Mouse (Mus musculus): ENCODE results near the gene Cacna2d3. TPM values are rescaled to one million over a fixed set of nuclear protein-coding genes. Genes with fewer than 3 reads are reported as not detected.

Cacna2d3 gene
- polyA plus RNA-seq, 1 experiment from 2014 or later, result 5.1 TPM

DNA sequence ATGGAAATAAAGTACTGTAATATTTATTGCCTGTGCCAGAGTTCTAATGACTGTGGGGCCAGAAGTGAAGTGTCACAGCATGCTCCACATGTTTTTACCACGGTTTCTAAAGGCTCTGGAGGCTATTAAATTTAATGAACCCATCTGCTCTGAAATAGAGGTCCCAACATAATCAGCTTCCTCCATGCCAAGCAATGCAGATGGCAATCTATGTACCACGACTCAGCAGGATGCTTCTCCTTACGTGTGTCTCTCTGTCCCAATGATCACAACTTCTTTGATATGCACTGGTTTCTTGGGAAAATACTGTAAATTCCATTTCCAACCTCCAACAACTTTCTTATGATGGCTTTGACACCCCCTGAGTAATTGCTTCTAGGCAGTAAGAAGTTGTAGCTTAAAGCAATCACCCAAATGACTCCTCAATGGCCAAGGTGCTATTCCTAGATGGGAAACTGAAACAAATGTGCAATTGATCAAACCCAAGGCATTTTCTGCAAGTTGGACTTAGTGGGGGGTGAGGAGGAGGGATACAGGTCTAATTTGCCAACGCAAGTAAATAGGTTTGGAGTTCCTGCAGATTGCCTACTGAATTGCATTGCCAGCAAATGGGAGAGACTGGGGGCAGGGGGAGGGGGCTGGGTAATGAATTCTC is 557.5 kb downstream of the Cacna2d3 start:
- Histone ChIP-seq H3K4me2 (no peak overlapping the region), H3K9me3 (replicated peaks) (no peaks in the 10 kb centered on the region), H3K27ac (no peak overlapping the region), H3K4me1 (no peaks in the 10 kb centered on the region), H3K9ac (no peak overlapping the region), H3K36me3 (no peaks in the 10 kb centered on the region), H3K4me3 (replicated peaks) (no peak overlapping the region), H3K27me3 (no peaks in the 10 kb centered on the region)
- 15% methylated on average over 4 of the region's 4 CpGs for WGBS
- no peak for ATAC-seq (replicated peaks; ENCODE audit: low FRiP score)

DNA sequence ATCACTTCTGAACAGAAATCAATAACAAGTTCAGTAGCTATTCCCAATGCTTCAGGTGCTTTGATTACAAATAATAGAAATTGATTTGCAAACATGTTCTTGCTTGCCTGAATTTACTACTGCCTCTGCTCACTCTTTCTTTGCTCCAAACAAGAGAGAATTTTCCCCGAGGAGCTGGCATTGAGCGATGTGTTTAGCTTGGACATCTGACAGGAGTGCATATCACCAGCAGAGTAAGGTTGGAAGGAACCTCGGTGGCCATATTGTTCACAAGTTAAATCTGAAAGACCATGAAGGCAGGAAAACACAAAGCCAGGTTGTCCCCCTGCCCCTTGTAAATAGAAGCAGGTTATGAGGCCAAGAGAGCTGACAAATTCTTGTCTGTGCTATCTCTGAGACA is 561.9 kb downstream of the Cacna2d3 start:
- Histone ChIP-seq H3K4me2 (no peak overlapping the region), H3K4me1 (no peaks in the 10 kb centered on the region), H3K27me3 (no peaks in the 10 kb centered on the region), H3K27ac (no peak overlapping the region), H3K9me3 (replicated peaks) (0 out of 2 replicates have a peak, but pooled peaks cover 3% of the 10 kb centered on the region), H3K4me3 (replicated peaks) (no peak overlapping the region), H3K36me3 (no peaks in the 10 kb centered on the region), H3K9ac (no peak overlapping the region)
- 88% methylated on average over 3 of the region's 3 CpGs for WGBS
- no peak for ATAC-seq (replicated peaks; ENCODE audit: low FRiP score)

DNA sequence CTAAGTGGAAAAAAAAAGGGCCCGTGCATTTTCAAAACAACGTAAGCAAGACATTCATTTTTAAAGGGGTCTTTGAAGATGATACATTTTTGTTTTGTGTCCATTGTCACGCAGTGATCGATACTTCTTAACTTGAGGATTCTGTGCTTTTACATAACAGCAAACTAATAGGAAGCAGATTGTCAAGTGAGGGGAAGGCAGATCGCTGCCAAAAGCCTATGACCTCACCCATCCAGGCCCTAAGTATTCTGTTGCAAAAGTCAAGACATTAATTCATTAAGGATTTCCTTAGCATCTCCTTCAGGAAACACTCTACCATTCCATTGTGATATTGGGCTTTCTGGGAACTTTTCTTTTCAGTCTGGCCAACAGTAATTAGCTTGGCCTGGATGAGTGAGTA is 564.6 kb downstream of the Cacna2d3 start:
- ATAC-seq (replicated peaks; ENCODE audit: low FRiP score), result no peak

DNA sequence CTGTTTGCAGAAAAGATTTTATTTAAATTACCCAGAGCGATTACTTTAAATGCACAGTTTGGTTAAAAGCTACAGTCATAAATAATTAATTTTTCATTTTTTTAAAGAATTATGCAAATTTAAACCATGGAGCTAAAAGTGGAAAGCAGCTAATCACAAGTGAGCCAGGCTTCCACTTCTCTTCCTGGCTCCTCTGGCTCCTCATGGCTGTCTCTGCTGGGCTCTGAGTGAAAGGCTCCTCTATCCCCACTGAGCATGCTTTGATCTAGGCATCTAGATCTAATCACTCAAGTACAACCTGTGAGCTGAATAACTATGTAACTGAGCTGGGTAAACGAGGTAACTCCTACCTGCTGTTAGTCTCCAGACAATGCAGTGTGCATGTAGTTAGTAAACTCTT is 577.5 kb downstream of the Cacna2d3 start:
- H3K4me2 ChIP-seq, result no peak overlapping the region
- WGBS, result 52% methylated on average over 2 of the region's 2 CpGs
- H3K9me3 ChIP-seq (replicated peaks), result no peaks in the 10 kb centered on the region
- H3K27me3 ChIP-seq, result no peaks in the 10 kb centered on the region
- H3K36me3 ChIP-seq, result no peaks in the 10 kb centered on the region
- H3K4me1 ChIP-seq, result no peaks in the 10 kb centered on the region
- H3K9ac ChIP-seq, result no peak overlapping the region
- H3K27ac ChIP-seq, result no peak overlapping the region
- ATAC-seq (replicated peaks; ENCODE audit: low FRiP score), result no peak
- H3K4me3 ChIP-seq (replicated peaks), result no peak overlapping the region

More for the DNA sequence above, 564.6 kb downstream of the Cacna2d3 start:
- no peaks in the 10 kb centered on the region for H3K4me1 ChIP-seq
- H3K4me2 ChIP-seq, result no peak overlapping the region
- H3K27me3 ChIP-seq, result no peaks in the 10 kb centered on the region
- 0 out of 2 replicates have a peak, but pooled peaks cover 3% of the 10 kb centered on the region for H3K9me3 ChIP-seq (replicated peaks)
- no peaks in the 10 kb centered on the region for H3K36me3 ChIP-seq
- no peak overlapping the region for H3K4me3 ChIP-seq (replicated peaks)
- 87% methylated on average over 5 of the region's 5 CpGs for WGBS
- H3K9ac ChIP-seq, result no peak overlapping the region
- H3K27ac ChIP-seq, result no peak overlapping the region

DNA sequence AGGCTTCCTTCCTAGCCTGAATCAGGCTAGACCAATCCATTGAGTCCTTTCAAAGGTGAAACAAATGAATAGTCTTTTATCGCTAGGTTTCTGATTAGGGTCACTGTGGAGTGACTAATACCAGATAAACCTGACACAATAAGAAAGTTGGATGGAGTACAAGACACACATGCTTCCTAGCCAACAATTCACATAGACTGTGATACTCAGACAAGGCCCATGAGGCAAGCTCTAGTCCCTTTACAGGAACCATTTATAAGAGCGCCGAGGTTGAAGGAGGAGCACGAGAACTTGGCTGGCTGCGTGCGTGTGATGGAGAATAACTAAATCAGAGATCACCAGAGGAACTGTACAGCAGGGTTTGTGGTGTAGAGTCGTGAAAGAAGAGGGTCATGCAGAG is 584.0 kb downstream of the Cacna2d3 start:
- Histone ChIP-seq H3K27ac (no peak overlapping the region), H3K36me3 (no peaks in the 10 kb centered on the region), H3K27me3 (no peaks in the 10 kb centered on the region), H3K4me2 (no peak overlapping the region), H3K4me3 (replicated peaks) (no peak overlapping the region), H3K9me3 (replicated peaks) (no peaks in the 10 kb centered on the region), H3K9ac (no peak overlapping the region), H3K4me1 (no peaks in the 10 kb centered on the region)
- ATAC-seq (replicated peaks; ENCODE audit: low FRiP score), result no peak
- WGBS, result 76% methylated on average over 7 of the region's 7 CpGs

DNA sequence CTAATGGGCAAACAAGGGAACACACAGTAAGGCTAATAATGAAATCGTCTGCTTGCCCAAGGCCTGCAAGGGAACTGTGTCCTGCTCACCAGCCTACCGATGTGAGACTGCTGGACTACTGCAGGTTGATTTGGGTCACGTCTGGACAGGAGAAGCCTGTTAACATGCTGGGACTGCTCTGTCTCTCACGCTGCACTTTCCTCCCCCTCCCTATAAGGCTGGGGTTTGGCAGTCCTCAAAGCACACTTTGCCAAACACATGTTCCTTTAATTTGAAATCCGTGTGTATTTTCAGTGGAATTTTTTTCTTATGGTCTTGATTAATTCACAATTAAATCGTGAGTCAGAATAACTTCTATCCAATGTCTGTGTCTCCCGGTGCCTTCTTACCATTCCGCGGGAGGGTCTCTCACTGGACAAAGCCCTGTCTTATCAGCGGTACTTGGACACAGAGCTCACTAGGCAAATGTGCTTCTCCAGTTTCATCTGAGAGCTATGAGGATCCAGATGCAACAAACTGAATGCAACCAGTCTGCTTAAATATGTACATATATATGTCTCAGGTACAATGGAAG is 584.6 kb downstream of the Cacna2d3 start:
- Histone ChIP-seq H3K27ac (no peak overlapping the region), H3K27me3 (no peaks in the 10 kb centered on the region), H3K4me3 (replicated peaks) (no peak overlapping the region), H3K9me3 (replicated peaks) (no peaks in the 10 kb centered on the region), H3K4me1 (no peaks in the 10 kb centered on the region), H3K36me3 (no peaks in the 10 kb centered on the region), H3K9ac (no peak overlapping the region), H3K4me2 (no peak overlapping the region)
- WGBS, result 75% methylated on average over 10 of the region's 10 CpGs
- no peak for ATAC-seq (replicated peaks; ENCODE audit: low FRiP score)

DNA sequence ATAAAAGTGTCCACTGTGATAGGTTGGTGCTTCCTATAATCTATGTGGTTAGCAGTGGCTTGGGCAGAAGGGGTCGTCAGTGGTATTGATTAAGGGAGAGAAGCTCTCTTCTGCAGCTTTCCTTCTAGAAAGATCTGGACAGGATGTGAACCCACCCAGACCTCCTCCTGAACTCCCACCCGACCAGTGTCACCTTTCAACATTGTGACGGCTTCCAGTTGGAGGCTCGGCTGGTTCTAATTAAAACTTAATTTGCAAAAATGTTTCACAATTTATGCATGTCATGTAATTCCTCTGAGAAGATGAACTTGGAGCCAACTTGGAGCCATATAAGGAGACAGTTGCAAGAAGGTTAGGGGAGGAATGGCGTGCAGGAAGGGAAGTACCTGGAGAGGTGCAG is 586.8 kb downstream of the Cacna2d3 start:
- Histone ChIP-seq H3K4me1 (no peaks in the 10 kb centered on the region), H3K4me3 (replicated peaks) (no peak overlapping the region), H3K9ac (no peak overlapping the region), H3K4me2 (no peak overlapping the region), H3K9me3 (replicated peaks) (no peaks in the 10 kb centered on the region), H3K27me3 (no peaks in the 10 kb centered on the region), H3K36me3 (no peaks in the 10 kb centered on the region), H3K27ac (no peak overlapping the region)
- no peak for ATAC-seq (replicated peaks; ENCODE audit: low FRiP score)
- 45% methylated on average over 5 of the region's 5 CpGs for WGBS

DNA sequence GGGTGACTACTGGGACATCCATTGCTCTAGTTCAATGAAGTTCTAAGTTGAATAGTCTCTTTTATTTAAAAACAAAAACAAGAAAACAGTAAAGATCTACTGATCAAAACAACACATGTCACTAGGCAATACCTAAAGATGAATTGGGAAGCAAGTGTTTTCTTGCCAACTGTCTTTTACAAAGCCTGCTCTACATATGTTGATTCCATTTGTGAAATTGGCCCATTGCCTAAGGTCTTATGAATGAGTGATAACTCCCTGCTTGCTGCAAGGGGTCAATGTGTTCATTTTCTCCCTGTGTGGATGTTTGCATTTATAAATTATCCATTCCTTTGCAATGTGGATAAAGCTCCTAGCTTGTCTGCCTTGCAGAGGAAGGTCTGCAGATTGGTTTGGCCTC is 591.2 kb downstream of the Cacna2d3 start:
- Histone ChIP-seq H3K4me3 (replicated peaks) (no peak overlapping the region), H3K9me3 (replicated peaks) (no peaks in the 10 kb centered on the region), H3K27ac (no peak overlapping the region), H3K27me3 (no peaks in the 10 kb centered on the region), H3K4me2 (no peak overlapping the region), H3K9ac (no peak overlapping the region), H3K4me1 (no peaks in the 10 kb centered on the region), H3K36me3 (no peaks in the 10 kb centered on the region)
- no peak for ATAC-seq (replicated peaks; ENCODE audit: low FRiP score)

DNA sequence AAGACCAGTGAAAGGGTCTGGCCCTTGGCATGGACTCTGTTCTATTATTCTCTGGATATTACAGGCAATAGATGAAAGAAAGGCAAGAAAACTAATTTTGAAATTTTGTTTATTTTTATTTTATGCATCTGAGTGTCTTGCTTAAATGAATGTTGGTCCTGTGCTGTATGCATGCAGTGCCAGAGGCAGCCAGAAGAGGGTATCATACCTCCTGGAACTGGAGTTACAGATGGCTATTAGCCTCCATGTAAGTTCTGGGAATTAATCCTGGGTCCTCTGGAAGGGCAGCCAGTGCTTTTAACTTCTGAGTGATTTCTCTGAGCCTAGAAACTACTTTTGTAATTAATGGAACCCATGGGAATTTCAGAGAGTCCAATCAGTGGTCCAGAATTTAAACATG is 597.8 kb downstream of the Cacna2d3 start:
- no peaks in the 10 kb centered on the region for H3K27me3 ChIP-seq
- H3K4me3 ChIP-seq (replicated peaks), result no peak overlapping the region
- H3K9ac ChIP-seq, result no peak overlapping the region
- H3K4me2 ChIP-seq, result no peak overlapping the region
- no peak for ATAC-seq (replicated peaks; ENCODE audit: low FRiP score)
- H3K9me3 ChIP-seq (replicated peaks), result no peaks in the 10 kb centered on the region
- H3K36me3 ChIP-seq, result no peaks in the 10 kb centered on the region
- no peak overlapping the region for H3K27ac ChIP-seq
- no peaks in the 10 kb centered on the region for H3K4me1 ChIP-seq

DNA sequence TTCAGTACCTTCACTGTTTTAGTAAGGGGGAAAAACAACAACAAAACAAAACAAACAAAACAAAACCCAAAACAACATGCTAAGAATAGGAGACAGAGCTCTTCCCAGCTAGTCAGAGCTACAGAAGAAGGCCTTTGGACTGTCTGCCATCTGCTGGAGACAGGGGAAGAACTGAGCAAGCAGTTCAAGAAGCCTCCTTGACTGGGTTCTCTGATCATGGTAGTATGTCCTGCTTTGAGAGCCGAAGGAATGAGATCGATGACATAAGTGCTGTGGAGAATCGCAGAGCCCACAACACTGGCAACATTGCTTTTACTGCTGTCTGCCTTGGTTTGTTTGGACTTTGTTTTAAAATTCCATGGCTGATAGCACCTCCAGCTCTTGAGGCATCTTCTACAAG is 598.9 kb downstream of the Cacna2d3 start:
- H3K4me3 ChIP-seq (replicated peaks), result no peak overlapping the region
- H3K4me2 ChIP-seq, result no peak overlapping the region
- no peak overlapping the region for H3K27ac ChIP-seq
- H3K9ac ChIP-seq, result no peak overlapping the region
- no peak for ATAC-seq (replicated peaks; ENCODE audit: low FRiP score)
- WGBS, result 88% methylated on average over 3 of the region's 3 CpGs
- no peaks in the 10 kb centered on the region for H3K4me1 ChIP-seq
- no peaks in the 10 kb centered on the region for H3K36me3 ChIP-seq
- no peaks in the 10 kb centered on the region for H3K9me3 ChIP-seq (replicated peaks)
- H3K27me3 ChIP-seq, result no peaks in the 10 kb centered on the region

DNA sequence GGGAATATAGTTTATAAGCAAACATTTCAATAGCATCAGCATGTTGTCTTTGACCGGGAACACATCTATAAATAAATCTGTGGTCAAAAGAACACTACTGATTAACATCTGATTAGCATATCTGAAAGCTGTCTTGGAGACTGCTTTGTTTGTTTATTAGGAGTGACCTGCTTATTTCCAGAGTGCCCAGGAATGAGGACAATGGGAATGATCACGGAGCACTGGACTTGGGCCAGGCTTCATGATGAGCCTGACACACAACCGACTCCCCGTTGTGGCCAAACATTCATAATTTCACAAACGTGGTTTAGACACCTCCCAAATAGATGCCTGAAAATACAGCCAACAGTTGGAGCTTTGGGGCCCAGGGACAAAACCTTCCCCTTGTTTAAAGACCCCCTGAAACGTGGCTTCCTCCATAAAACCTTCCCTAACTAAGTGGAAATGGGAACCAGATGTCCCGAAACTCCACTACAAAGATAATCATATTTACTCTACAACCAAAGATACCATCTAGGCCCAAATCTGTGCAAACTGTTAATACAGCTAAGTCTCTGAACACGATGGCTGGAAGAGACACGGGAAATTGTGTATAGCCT is 607.7 kb downstream of the Cacna2d3 start:
- H3K4me3 ChIP-seq (replicated peaks), result no peak overlapping the region
- no peaks in the 10 kb centered on the region for H3K27me3 ChIP-seq
- H3K4me2 ChIP-seq, result no peak overlapping the region
- no peaks in the 10 kb centered on the region for H3K9me3 ChIP-seq (replicated peaks)
- H3K9ac ChIP-seq, result no peak overlapping the region
- 58% methylated on average over 9 of the region's 9 CpGs for WGBS
- no peak overlapping the region; the same call in 1 of the 2 replicates for H3K27ac ChIP-seq
- no peaks in the 10 kb centered on the region for H3K36me3 ChIP-seq
- no peak for ATAC-seq (replicated peaks; ENCODE audit: low FRiP score)
- H3K4me1 ChIP-seq, result 0 out of 2 replicates have a peak, but pooled peaks cover 2% of the 10 kb centered on the region

DNA sequence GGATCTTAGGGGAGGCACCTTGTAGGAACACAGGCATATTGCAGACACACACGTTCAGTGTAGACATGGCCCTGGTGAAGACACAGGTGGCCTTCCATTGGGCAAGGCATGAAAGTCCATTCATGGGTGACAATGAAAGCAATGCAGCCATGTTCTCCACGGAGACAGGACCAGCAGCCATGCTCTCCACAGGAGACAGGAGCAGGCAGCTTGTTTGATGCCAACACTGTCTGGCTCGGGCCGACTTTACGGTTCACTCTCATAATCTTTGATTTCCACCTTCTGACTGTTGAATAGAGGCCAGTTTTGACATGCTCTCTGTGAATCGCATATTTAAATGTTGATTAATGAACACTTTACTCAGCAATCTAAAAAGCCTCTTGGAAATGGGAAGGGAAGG is 610.0 kb downstream of the Cacna2d3 start:
- no peak for ATAC-seq (replicated peaks; ENCODE audit: low FRiP score)
- Histone ChIP-seq H3K36me3 (no peaks in the 10 kb centered on the region), H3K4me3 (replicated peaks) (no peak overlapping the region), H3K27ac (no peak overlapping the region), H3K4me1 (0 out of 2 replicates have a peak, but pooled peaks cover 2% of the 10 kb centered on the region), H3K27me3 (no peaks in the 10 kb centered on the region), H3K9me3 (replicated peaks) (no peaks in the 10 kb centered on the region), H3K9ac (no peak overlapping the region), H3K4me2 (no peak overlapping the region)
- WGBS, result 81% methylated on average over 6 of the region's 6 CpGs
